Comparison of ENCODE assay signal across 9 mouse cellular contexts in the genomic region with DNA sequence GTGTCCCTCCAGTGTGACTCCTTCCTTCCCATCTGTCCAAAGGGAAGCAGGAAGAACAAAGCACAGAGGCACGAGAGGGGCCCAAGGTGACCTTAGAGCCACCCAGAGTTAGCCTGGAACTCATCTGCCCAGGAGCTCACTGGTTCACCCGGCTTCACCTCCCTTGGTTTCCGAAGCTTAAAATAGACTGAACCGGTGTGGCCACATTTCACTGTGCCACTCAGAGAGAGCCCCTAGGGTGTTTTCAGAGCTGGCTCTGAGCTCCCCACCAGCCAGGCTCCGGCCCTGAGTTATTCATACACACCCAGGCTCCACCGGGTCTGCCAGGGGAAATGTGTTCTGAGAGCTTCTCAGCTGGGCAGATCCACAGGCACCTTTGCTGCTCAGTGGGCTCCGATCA. TPM values are rescaled to one million over a fixed set of nuclear protein-coding genes. Genes with fewer than 3 reads are reported as not detected.
DNase-seq lines count a peak whose midpoint lies in the region.
"Had no signal": no experiment of that assay in that cellular context is flagged by ENCODE, and none has a peak within 500 bp of the region (broad histone marks: within the 10 kb centered on the region; RNA-seq: fewer than 3 reads in every experiment).

No protein-coding gene starts in this region.

- peak; percentile 46 to 56 for DNase-seq in heart, adult 18-20 months
- DNase-seq in heart, postnatal 36 days = no peak
- DNase-seq in heart, adult 9 months (ENCODE audit: low spot score in 2 of 2) = peak; percentile 49 to 62
- peak; percentile 62 to 80 for DNase-seq in kidney, adult 8-10 months
- DNase-seq in lung, postnatal 10 days = peak; percentile 44
- DNase-seq in thymus, postnatal 36 days = no peak
- no peak for DNase-seq in thymus, postnatal 4 days
- DNase-seq in ovary, postnatal 10 days (ENCODE audit: low spot score) = no peak
- DNase-seq: B cell, adult 2 months had no signal

- intact Hi-C loops in heart, postnatal 36 days (cut with DNase I) = no loop called here

RNA-seq across cellular contexts. Expression of gene Adrb1, which starts 53.0 kb away (rescaled TPM):
- 10 to 100 TPM; 15.6 to 15.8 TPM for total RNA-seq in heart, adult 18-20 months (2021)
- total RNA-seq in heart, postnatal 36 days (2021) = 10 to 100 TPM; 22.5 to 27.4 TPM

Comparison
In these comparisons a context has a peak if more than half of its experiments do, and no peak if none do; other contexts are left out.
1. DNase-seq: peak in heart, adult 18-20 months (2 of 2), heart, adult 9 months (2 of 2), kidney, adult 8-10 months (2 of 2) and lung, postnatal 10 days (single experiment); none in heart, postnatal 36 days (0 of 2), thymus, postnatal 36 days (0 of 2), thymus, postnatal 4 days (single experiment) and ovary, postnatal 10 days (single experiment).